Mouse (Mus musculus): ENCODE results near the gene Caln1. TPM values are rescaled to one million over a fixed set of nuclear protein-coding genes. Genes with fewer than 3 reads are reported as not detected.

Caln1 gene
- total and polyA plus RNA-seq, 3 experiments = not detected

DNA sequence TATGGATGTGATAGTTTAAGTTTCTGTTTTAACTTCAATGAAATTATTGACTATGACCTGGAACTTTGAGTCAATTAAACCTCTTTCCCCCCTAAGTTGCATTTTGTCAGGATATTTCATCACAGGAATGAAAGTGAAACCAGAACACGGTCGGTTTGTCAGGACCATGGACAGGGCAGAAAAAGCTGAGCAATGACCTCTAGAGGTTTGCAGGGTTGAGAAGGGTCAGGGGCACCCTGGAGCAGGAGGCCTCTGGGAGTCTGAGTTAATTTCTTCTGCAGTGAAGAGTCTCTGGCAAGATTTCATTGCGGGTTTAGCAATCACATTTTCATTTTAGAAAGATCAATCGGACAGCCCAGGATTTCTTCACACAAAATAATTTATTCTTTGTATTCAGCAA is 184.7 kb downstream of the Caln1 start:
- Histone ChIP-seq H3K27me3 (ENCODE audit: control insufficient read depth in 1 of 2, insufficient read depth in 2 of 2, low read length in 2 of 2) (no peaks in the 10 kb centered on the region), H3K79me2 (ENCODE audit: control insufficient read depth, insufficient read depth, low read length, poor library complexity) (no peaks in the 10 kb centered on the region), H3K27ac (ENCODE audit: control insufficient read depth, low read depth, low read length) (no peak overlapping the region), H3K4me3 (ENCODE audit: control insufficient read depth in 1 of 2, insufficient read depth in 1 of 2, low read depth in 2 of 2, low read length in 2 of 2) (no peak overlapping the region), H3K36me3 (ENCODE audit: control insufficient read depth in 1 of 2, insufficient read depth in 2 of 2, low read length in 2 of 2) (no peaks in the 10 kb centered on the region), H3K9ac (ENCODE audit: control insufficient read depth, low read depth, low read length, poor library complexity, severe bottlenecking) (no peak overlapping the region), H3K4me1 (ENCODE audit: control insufficient read depth in 1 of 2, insufficient read depth in 2 of 2, low read length in 2 of 2) (no peaks in the 10 kb centered on the region), H3K9me3 (replicated peaks; ENCODE audit: insufficient read depth, low read length) (no peaks in the 10 kb centered on the region; the same call in 1 of the 2 replicates)
- no peak for TF ChIP-seq CHD1 (IDR thresholded peaks at IDR 0.05; ENCODE audit: low read depth, low read length)
- TF ChIP-seq ETS1 (IDR thresholded peaks at IDR 0.05; ENCODE audit: low read depth, low read length) = no peak
- TF ChIP-seq HCFC1 (IDR thresholded peaks at IDR 0.05; ENCODE audit: low read depth, low read length) = no peak
- no peak for TF ChIP-seq KAT2A (conservative IDR thresholded peaks at IDR 0.05; ENCODE audit: low read depth, low read length)
- no peak for TF ChIP-seq POLR2A (IDR thresholded peaks at IDR 0.05; ENCODE audit: control insufficient read depth in 1 of 2, insufficient read depth in 1 of 2, low read depth in 1 of 2, low read length in 2 of 2, poor library complexity in 1 of 2)
- TF ChIP-seq POLR2AphosphoS5 (IDR thresholded peaks at IDR 0.05; ENCODE audit: borderline replicate concordance, low read depth, low read length) = no peak
- no peak for DNase-seq (ENCODE audit: low read depth, low spot score)

- H3K9ac ChIP-seq (ENCODE audit: control insufficient read depth, low read depth, low read length, poor library complexity, severe bottlenecking) = no peak overlapping the region
- no peaks in the 10 kb centered on the region for H3K9me3 ChIP-seq (replicated peaks; ENCODE audit: insufficient read depth, low read length)
- no peak for TF ChIP-seq USF1 (IDR thresholded peaks at IDR 0.05; ENCODE audit: low read depth, low read length)
- no peak for TF ChIP-seq E2F4 (IDR thresholded peaks at IDR 0.05; ENCODE audit: borderline replicate concordance, low read depth, low read length)
- TF ChIP-seq POLR2AphosphoS5 (IDR thresholded peaks at IDR 0.05; ENCODE audit: borderline replicate concordance, low read depth, low read length) = no peak
- TF ChIP-seq ETS1 (IDR thresholded peaks at IDR 0.05; ENCODE audit: low read depth, low read length) = no peak
- TF ChIP-seq USF2 (IDR thresholded peaks at IDR 0.05; ENCODE audit: borderline replicate concordance in 1 of 2, insufficient read depth in 1 of 2, low read depth in 1 of 2, low read length in 2 of 2) = no peak
- TF ChIP-seq SIN3A (IDR thresholded peaks at IDR 0.05; ENCODE audit: low read length) = no peak
- no peak for TF ChIP-seq JUND (IDR thresholded peaks at IDR 0.05; ENCODE audit: low read depth, low read length)
- TF ChIP-seq MAX (IDR thresholded peaks at IDR 0.05; ENCODE audit: low read length) = no peak
- TF ChIP-seq ELF1 (IDR thresholded peaks at IDR 0.05; ENCODE audit: low read depth, low read length) = no peak
- no peak for TF ChIP-seq ZC3H11A (IDR thresholded peaks at IDR 0.05; ENCODE audit: low read depth, low read length)
- TF ChIP-seq BHLHE40 (IDR thresholded peaks at IDR 0.05; ENCODE audit: borderline replicate concordance, low read depth, low read length) = no peak
- no peak for TF ChIP-seq NRF1 (IDR thresholded peaks at IDR 0.05; ENCODE audit: insufficient read depth, low read depth, low read length, poor library complexity, severe bottlenecking)
- no peak for TF ChIP-seq MAZ (IDR thresholded peaks at IDR 0.05; ENCODE audit: low read depth, low read length)
- no peak for TF ChIP-seq TAL1 (IDR thresholded peaks at IDR 0.05; ENCODE audit: low read length)
- no peak for TF ChIP-seq TCF12 (IDR thresholded peaks at IDR 0.05; ENCODE audit: low read depth, low read length)
- TF ChIP-seq ZKSCAN1 (IDR thresholded peaks at IDR 0.05; ENCODE audit: low read depth, low read length) = no peak
- TF ChIP-seq MXI1 (IDR thresholded peaks at IDR 0.05; ENCODE audit: low read depth, low read length) = no peak
- no peak for TF ChIP-seq POLR2A (IDR thresholded peaks at IDR 0.05; ENCODE audit: control insufficient read depth in 1 of 2, insufficient read depth in 1 of 2, low read depth in 1 of 2, low read length in 2 of 2, poor library complexity in 1 of 2)
- TF ChIP-seq KAT2A (conservative IDR thresholded peaks at IDR 0.05; ENCODE audit: low read depth, low read length) = no peak
- TF ChIP-seq MAFK (IDR thresholded peaks at IDR 0.05; ENCODE audit: borderline replicate concordance, low read depth, low read length) = no peak
- H3K36me3 ChIP-seq (ENCODE audit: control insufficient read depth in 1 of 2, insufficient read depth in 2 of 2, low read length in 2 of 2) = no peaks in the 10 kb centered on the region
- H3K4me3 ChIP-seq (ENCODE audit: control insufficient read depth in 1 of 2, insufficient read depth in 1 of 2, low read depth in 2 of 2, low read length in 2 of 2) = no peak overlapping the region
- DNase-seq (ENCODE audit: low read depth, low spot score) = no peak
- no peak overlapping the region for H3K27ac ChIP-seq (ENCODE audit: control insufficient read depth, low read depth, low read length)
- H3K4me1 ChIP-seq (ENCODE audit: control insufficient read depth in 1 of 2, insufficient read depth in 2 of 2, low read length in 2 of 2) = no peaks in the 10 kb centered on the region
- H3K79me2 ChIP-seq (ENCODE audit: control insufficient read depth, insufficient read depth, low read length, poor library complexity) = no peaks in the 10 kb centered on the region
- no peaks in the 10 kb centered on the region for H3K27me3 ChIP-seq (ENCODE audit: control insufficient read depth in 1 of 2, insufficient read depth in 2 of 2, low read length in 2 of 2)
Observed at GRCm38 (mm10) chr5:130563146-130563545, 193.9 kb downstream of the Caln1 start.
